Mouse (Mus musculus) stomach, embryonic 16.5 days (tissue): ENCODE data around the gene Apoe. TPM values are rescaled to one million over a fixed set of nuclear protein-coding genes. Genes with fewer than 3 reads are reported as not detected.
"Not testable (repeated sequence)": the region's sequence is repeated elsewhere in the genome, so short reads cannot be mapped to it uniquely, and the experiment has no call there.

Source experiments
- ATAC-seq: fragments of 200-750 bp; cut with Nextera tagmentation; 2 replicates; pipeline ENCODE4 v1.8.0; 2017; ENCODE audit warnings: moderate number of reproducible peaks, moderate TSS enrichment; ENCODE audit not compliant: insufficient read depth, low FRiP score
- H3K27ac ChIP-seq: fragments of 300-500 bp; sonication (generic); 2 replicates; pipeline ENCODE4 v1.5.1; 2014; ENCODE audit warnings: low read length
- H3K27me3 ChIP-seq: fragments of 300-500 bp; sonication (generic); 2 replicates; pipeline ENCODE4 v1.6.1; 2014; ENCODE audit warnings: low read length, control low read depth, mixed read lengths; ENCODE audit not compliant: control insufficient read depth, insufficient read depth
- H3K36me3 ChIP-seq: fragments of 300-500 bp; sonication (generic); 2 replicates; pipeline ENCODE4 v1.6.1; 2014; ENCODE audit warnings: low read length; ENCODE audit not compliant: control insufficient read depth, insufficient read depth
- H3K4me1 ChIP-seq: fragments of 300-500 bp; sonication (generic); 2 replicates; pipeline ENCODE4 v1.6.1; 2014; ENCODE audit warnings: low read length, control low read depth, mixed read lengths; ENCODE audit not compliant: control insufficient read depth, insufficient read depth
- H3K4me2 ChIP-seq: fragments of 300-500 bp; sonication (generic); 2 replicates; pipeline ENCODE4 v1.6.1; 2014; ENCODE audit warnings: low read depth, low read length, mixed read lengths
- H3K4me3 ChIP-seq: fragments of 300-500 bp; sonication (generic); replicated peaks from 2 replicates; pipeline ENCODE4 v1.5.1; 2014; ENCODE audit warnings: mild to moderate bottlenecking, low read length
- H3K9ac ChIP-seq: fragments of 300-500 bp; sonication (generic); 2 replicates; pipeline ENCODE4 v1.6.1; 2014; ENCODE audit warnings: low read length
- H3K9me3 ChIP-seq: fragments of 300-500 bp; sonication (generic); replicated peaks from 2 replicates; pipeline ENCODE4 v1.6.1; 2016; ENCODE audit warnings: low read length, control low read depth; ENCODE audit not compliant: control insufficient read depth
- WGBS: fragments of 180-500 bp; shearing (Covaris S2); extraction: QIAGEN DNeasy Blood & Tissue Kit; methylation state at CpG from one replicate; pipeline ENCODE4 v1.1.7; 2014; 5-methylcytosine and 5-hydroxymethylcytosine counted together
- polyA plus RNA-seq: library from polyadenylated mRNA; unstranded; fragments of >200 nt; fragmentation: Nextera tagmentation; extraction: Ambion mirVana; gene quantifications from 2 replicates; pipeline ENCODE4 v1.2.1, GENCODE M21; 2015

Apoe gene
- polyA plus RNA-seq, 1 experiment from 2014 or later: 438 TPM

DNA sequence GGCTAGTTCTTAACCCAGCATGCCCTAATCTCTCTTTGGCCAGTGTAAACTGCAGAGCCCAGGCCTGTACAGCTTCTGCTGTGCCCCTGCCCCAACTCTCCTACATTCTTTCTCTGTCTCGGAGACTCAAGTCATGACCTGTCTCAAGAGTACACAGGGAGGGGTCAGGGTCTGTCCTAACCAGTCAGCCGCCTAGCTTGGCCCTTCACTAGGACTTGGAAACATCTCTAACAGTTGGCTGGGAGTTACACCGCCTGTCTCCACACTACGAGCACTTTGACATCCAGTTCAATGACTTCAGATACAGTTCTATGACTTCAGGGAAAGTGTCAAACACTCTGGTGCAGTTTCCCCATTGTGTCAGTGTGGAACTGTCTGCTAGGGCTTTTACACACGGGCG lies 7.6 kb downstream of the Apoe start:
- Histone ChIP-seq H3K27ac (no peak overlapping the region), H3K27me3 (no peaks in the 10 kb centered on the region), H3K4me3 (no peak overlapping the region), H3K4me2 (no peak overlapping the region), H3K9ac (no peak overlapping the region), H3K36me3 (no peaks in the 10 kb centered on the region; the same call in 1 of the 2 replicates), H3K9me3 (no peaks in the 10 kb centered on the region), H3K4me1 (peaks cover 21% of the 10 kb centered on the region; the same call in 1 of the 2 replicates)
- 71% methylated on average over 6 of the region's 6 CpGs for WGBS
- ATAC-seq: no peak

DNA sequence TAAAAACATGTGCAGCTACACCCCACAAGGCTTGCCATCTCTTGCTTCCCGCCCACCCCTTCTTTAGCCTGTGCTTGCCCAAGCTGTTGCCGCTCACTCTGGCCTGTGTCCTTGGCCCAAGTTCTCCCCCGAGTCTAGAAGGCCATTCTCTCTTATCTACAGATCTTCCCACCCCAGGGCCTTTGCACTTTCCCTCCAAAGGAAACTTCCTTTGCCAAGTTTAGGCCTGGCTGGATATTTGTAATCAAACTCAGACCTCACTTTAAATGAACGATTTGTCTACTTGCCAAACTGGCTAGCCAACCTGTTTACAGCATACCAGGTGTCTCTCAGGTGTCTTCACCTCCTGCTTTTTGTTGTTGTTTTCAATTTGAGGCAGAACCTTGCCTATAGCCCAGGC lies 8.1 kb downstream of the Apoe start:
- 87% methylated on average over 4 of the region's 4 CpGs for WGBS
- H3K36me3 ChIP-seq: no peaks in the 10 kb centered on the region
- H3K27me3 ChIP-seq: no peaks in the 10 kb centered on the region
- peaks cover 21% of the 10 kb centered on the region; the same call in 1 of the 2 replicates for H3K4me1 ChIP-seq
- H3K4me2 ChIP-seq: no peak overlapping the region
- H3K9me3 ChIP-seq: no peaks in the 10 kb centered on the region
- H3K4me3 ChIP-seq: no peak overlapping the region
- no peak for ATAC-seq
- no peak overlapping the region for H3K9ac ChIP-seq
- no peak overlapping the region for H3K27ac ChIP-seq

- WGBS: 98% methylated on average over 2 of the region's 2 CpGs
- Histone ChIP-seq H3K4me1 (peaks cover 8% of the 10 kb centered on the region; the same call in 1 of the 2 replicates), H3K4me3 (no peak overlapping the region), H3K4me2 (no peak overlapping the region), H3K27me3 (no peaks in the 10 kb centered on the region), H3K27ac (no peak overlapping the region), H3K36me3 (no peaks in the 10 kb centered on the region), H3K9me3 (no peaks in the 10 kb centered on the region), H3K9ac (no peak overlapping the region)
- no peak for ATAC-seq
Measured at GRCm38 (mm10) chr7:19688611-19689010, 10.4 kb downstream of the Apoe start.

DNA sequence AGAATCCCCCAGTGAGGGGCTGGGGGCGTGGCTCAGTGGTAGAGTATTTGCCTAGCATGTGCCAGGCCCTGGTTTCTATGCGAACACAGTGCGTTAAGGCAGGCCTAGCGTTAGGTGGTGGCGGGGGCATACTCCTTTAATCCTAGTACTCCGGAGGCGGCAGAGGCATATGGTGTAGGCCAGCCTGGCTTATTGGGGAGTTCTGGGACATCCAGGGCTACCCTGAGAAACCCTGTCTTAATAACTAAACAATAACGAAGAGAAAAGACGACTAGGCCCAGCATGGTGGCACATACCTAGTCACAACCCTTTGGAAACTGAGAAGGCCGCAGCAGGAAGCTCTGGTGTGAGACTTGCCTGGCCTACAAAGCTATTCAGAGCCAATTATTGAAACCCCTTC lies 10.9 kb downstream of the Apoe start:
- WGBS: 94% methylated on average over 10 of the region's 10 CpGs
- Histone ChIP-seq H3K9ac (no peak overlapping the region), H3K27me3 (no peaks in the 10 kb centered on the region), H3K27ac (no peak overlapping the region), H3K4me2 (no peak overlapping the region), H3K4me3 (no peak overlapping the region), H3K36me3 (no peaks in the 10 kb centered on the region), H3K9me3 (no peaks in the 10 kb centered on the region), H3K4me1 (peaks cover 3% of the 10 kb centered on the region; the same call in 1 of the 2 replicates)
- ATAC-seq: no peak

GRCm38 (mm10) chr7:19686927-19687583 lies 11.9 kb downstream of the Apoe start:
- H3K27ac ChIP-seq, H3K4me3 ChIP-seq, ATAC-seq, H3K4me2 ChIP-seq, H3K9me3 ChIP-seq, H3K4me1 ChIP-seq, H3K9ac ChIP-seq, H3K36me3 ChIP-seq, H3K27me3 ChIP-seq: not testable (repeated sequence)
- WGBS: 59% methylated on average over 8 of the region's 8 CpGs

DNA sequence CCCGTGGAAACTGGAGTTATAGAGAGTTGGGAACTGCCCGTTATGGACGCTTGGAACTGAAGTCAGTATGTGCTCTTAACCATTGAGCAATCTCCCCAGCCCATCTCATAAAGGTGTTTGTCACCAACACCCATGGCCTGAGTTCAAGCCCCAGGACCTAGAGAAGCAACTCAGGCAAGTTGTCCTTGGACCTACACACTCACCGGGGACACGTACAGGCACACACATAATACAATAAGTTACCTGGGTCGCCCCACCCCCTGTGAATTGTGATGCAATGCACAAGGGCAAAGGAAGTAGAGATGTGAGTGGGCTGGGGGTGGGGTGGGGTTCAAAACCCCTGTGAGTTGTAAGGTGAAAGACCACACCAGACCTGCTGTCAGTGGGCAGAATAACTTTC lies 12.5 kb downstream of the Apoe start:
- no peak overlapping the region for H3K9ac ChIP-seq
- H3K36me3 ChIP-seq: no peaks in the 10 kb centered on the region
- H3K27ac ChIP-seq: no peak overlapping the region
- no peaks in the 10 kb centered on the region for H3K9me3 ChIP-seq
- no peak overlapping the region for H3K4me3 ChIP-seq
- no peak; the same call in 1 of the 2 replicates for ATAC-seq
- H3K27me3 ChIP-seq: no peaks in the 10 kb centered on the region
- 77% methylated on average over 6 of the region's 6 CpGs for WGBS
- no peak overlapping the region for H3K4me2 ChIP-seq
- no peaks in the 10 kb centered on the region for H3K4me1 ChIP-seq

GRCm38 (mm10) chr7:19685374-19685773 lies 13.6 kb downstream of the Apoe start:
- ATAC-seq: no peak
- Histone ChIP-seq H3K9ac (no peak overlapping the region), H3K27me3 (no peaks in the 10 kb centered on the region), H3K4me1 (no peaks in the 10 kb centered on the region), H3K36me3 (no peaks in the 10 kb centered on the region), H3K4me3 (no peak overlapping the region), H3K27ac (no peak overlapping the region), H3K4me2 (no peak overlapping the region), H3K9me3 (no peaks in the 10 kb centered on the region)
- WGBS: 40% methylated on average over 4 of the region's 4 CpGs

GRCm38 (mm10) chr7:19683771-19684201 lies 15.2 kb downstream of the Apoe start:
- Histone ChIP-seq H3K4me1 (no peaks in the 10 kb centered on the region), H3K9me3 (no peaks in the 10 kb centered on the region)
- ATAC-seq: no peak

GRCm38 (mm10) chr7:19682979-19683378 lies 16.0 kb downstream of the Apoe start:
- Histone ChIP-seq H3K36me3 (no peaks in the 10 kb centered on the region), H3K4me3 (no peak overlapping the region)

More at GRCm38 (mm10) chr7:19683771-19684201, 15.2 kb downstream of the Apoe start:
- H3K27me3 ChIP-seq: no peaks in the 10 kb centered on the region
- no peak overlapping the region for H3K4me2 ChIP-seq
- H3K4me3 ChIP-seq: no peak overlapping the region
- 82% methylated on average over 6 of the region's 6 CpGs for WGBS
- H3K27ac ChIP-seq: 0 out of 2 replicates have a peak overlapping the region, but pooled peaks have one; percentile 6
- H3K9ac ChIP-seq: no peak overlapping the region
- no peaks in the 10 kb centered on the region for H3K36me3 ChIP-seq

More at GRCm38 (mm10) chr7:19682979-19683378, 16.0 kb downstream of the Apoe start:
- H3K4me2 ChIP-seq: no peak overlapping the region
- ATAC-seq: no peak
- no peak overlapping the region for H3K27ac ChIP-seq
- 71% methylated on average over 3 of the region's 3 CpGs for WGBS
- H3K9me3 ChIP-seq: no peaks in the 10 kb centered on the region
- H3K27me3 ChIP-seq: no peaks in the 10 kb centered on the region
- H3K9ac ChIP-seq: no peak overlapping the region
- H3K4me1 ChIP-seq: no peaks in the 10 kb centered on the region
